Mouse (Mus musculus): ENCODE data around the gene Adamts14.

DNA sequence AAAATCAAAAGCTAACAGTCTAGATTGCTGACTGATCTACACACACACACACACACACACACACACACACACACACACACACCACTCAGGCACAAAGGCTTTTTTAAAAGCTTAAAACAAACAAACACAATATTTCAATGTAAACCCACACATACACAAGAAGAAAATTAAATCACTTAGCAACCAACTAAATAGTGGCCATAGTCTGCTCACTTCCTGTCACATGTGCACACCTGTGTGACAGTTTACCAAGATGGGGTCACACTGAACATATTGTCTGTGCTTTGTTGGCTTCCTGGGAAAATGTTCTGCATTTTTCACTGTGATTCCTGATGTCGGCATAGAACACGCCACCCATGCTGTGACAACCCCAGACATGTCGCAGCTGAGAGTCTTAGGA is 41.5 kb downstream of the Adamts14 start:
- TF ChIP-seq POLR2A (IDR thresholded peaks at IDR 0.05; ENCODE audit: borderline replicate concordance, insufficient read depth, low read length) (no peak), CTCF (IDR thresholded peaks at IDR 0.05; ENCODE audit: borderline replicate concordance, insufficient read depth, low read depth, low read length) (no peak)

All from cerebellum, adult 2 months (tissue).